Mouse (Mus musculus) embryonic facial prominence, embryonic 11.5 days (tissue): ENCODE data around the gene Grik3. TPM values are rescaled to one million over a fixed set of nuclear protein-coding genes. Genes with fewer than 3 reads are reported as not detected.

ENCODE experiments used
- ATAC-seq: fragments of 200-750 bp; cut with Nextera tagmentation; replicated peaks from 2 replicates; pipeline ENCODE4 v1.8.0; 2017; ENCODE audit warnings: low read depth; ENCODE audit not compliant: insufficient number of reproducible peaks, low FRiP score, low TSS enrichment
- DNase-seq: peaks from one replicate; pipeline ENCODE4 v3.0.0-alpha.2; 2015; ENCODE audit warnings: low spot score
- H3K27ac ChIP-seq: fragments of 300-500 bp; sonication (generic); replicated peaks from 2 replicates; pipeline ENCODE4 v1.5.1; 2014; ENCODE audit warnings: mild to moderate bottlenecking, low read depth, low read length, control low read depth
- H3K27me3 ChIP-seq: fragments of 300-500 bp; sonication (generic); 2 replicates; pipeline ENCODE4 v1.6.1; 2014; ENCODE audit warnings: mild to moderate bottlenecking, low read length, moderate library complexity, mixed read lengths; ENCODE audit not compliant: control insufficient read depth, insufficient read depth
- H3K36me3 ChIP-seq: fragments of 300-500 bp; sonication (generic); replicated peaks from 2 replicates; pipeline ENCODE4 v1.6.1; 2014; ENCODE audit warnings: low read depth, mild to moderate bottlenecking, low read length, moderate library complexity, mixed read lengths; ENCODE audit not compliant: control insufficient read depth, insufficient read depth
- H3K4me1 ChIP-seq: fragments of 300-500 bp; sonication (generic); 2 replicates; pipeline ENCODE4 v1.6.1; 2014; ENCODE audit warnings: low read length, mixed read lengths; ENCODE audit not compliant: control insufficient read depth, insufficient read depth
- H3K4me2 ChIP-seq: fragments of 300-500 bp; sonication (generic); 2 replicates; pipeline ENCODE4 v1.6.1; 2014; ENCODE audit warnings: low read depth, mild to moderate bottlenecking, control low read depth, low read length, moderate library complexity
- H3K4me3 ChIP-seq: fragments of 300-500 bp; sonication (generic); 2 replicates; pipeline ENCODE4 v1.5.1; 2014; ENCODE audit warnings: low read depth, low read length, control low read depth
- H3K9ac ChIP-seq: fragments of 300-500 bp; sonication (generic); replicated peaks from 2 replicates; pipeline ENCODE4 v1.6.1; 2014; ENCODE audit warnings: mild to moderate bottlenecking, control low read depth, low read length
- H3K9me3 ChIP-seq: fragments of 300-500 bp; sonication (generic); replicated peaks from 2 replicates; pipeline ENCODE4 v1.6.1; 2016; ENCODE audit warnings: mild to moderate bottlenecking, low read length, inconsistent platforms, mixed read lengths; ENCODE audit not compliant: control insufficient read depth
- WGBS: fragments of 180-500 bp; shearing (Covaris S2); extraction: QIAGEN DNeasy Blood & Tissue Kit; methylation state at CpG from one replicate; pipeline ENCODE4 v1.1.7; 2014; 5-methylcytosine and 5-hydroxymethylcytosine counted together
- polyA plus RNA-seq: library from polyadenylated mRNA; unstranded; fragments of >200 nt; fragmentation: Nextera tagmentation; extraction: Ambion mirVana; gene quantifications from 2 replicates; pipeline ENCODE4 v1.2.1, GENCODE M21; 2014

Gene Grik3
- 0.15 and 0.45 TPM in 2 replicates for polyA plus RNA-seq

DNA sequence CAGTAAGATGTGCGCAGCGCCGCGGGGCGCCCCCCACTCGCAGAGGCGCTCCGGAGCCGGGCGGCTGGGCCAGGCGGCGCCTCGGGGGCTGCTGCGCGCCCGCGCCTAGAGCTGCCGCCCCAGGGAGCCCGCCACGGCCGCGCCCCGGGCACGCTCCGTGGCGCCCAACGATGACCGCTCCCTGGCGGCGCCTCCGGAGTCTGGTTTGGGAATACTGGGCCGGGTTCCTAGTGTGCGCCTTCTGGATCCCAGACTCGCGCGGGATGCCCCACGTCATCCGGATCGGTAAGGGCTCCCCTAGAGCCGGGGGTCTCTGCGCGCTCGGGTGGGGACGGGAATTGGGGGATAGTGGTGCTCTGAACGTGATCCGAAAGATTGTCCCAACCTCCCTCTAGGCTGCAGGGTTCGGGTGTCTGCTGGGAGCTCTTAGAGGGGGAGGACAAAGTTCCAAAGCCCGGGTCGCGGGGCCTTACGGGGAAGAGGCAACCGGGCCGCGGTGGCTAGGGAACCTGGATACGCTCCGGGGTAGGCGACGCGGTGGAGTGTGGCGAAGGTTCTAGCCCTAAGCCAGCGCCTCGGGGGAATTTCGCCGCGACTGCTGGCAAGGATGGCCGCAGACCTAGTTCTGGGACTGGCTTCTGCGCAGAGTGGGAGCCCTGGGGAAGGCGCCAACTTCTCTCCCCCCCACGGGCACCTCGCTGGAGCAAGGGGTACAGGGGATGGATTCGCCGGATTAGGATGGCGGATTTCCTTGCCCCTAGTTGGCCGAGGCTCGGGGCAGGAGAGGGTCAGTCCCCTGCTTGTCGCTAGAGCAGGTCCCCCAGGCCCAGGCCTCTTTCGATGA lies at the start of gene Grik3:
Grik3 (plus strand) TSS at position 40 of the 844 bp plus-strand sequence.
- H3K27ac ChIP-seq = no peak within 1 kb of the TSS
- ATAC-seq = no peak

GRCm38 (mm10) chr4:125441821-125442220 lies 48.7 kb upstream of the Grik3 start:
- no peaks in the 10 kb centered on the region for H3K4me1 ChIP-seq
- no peak overlapping the region for H3K27ac ChIP-seq
- 86% methylated on average over 4 of the region's 4 CpGs for WGBS
- H3K36me3 ChIP-seq = no peaks in the 10 kb centered on the region
- DNase-seq (no peak), ATAC-seq (no peak)
- no peaks in the 10 kb centered on the region for H3K27me3 ChIP-seq
- no peak overlapping the region for H3K4me2 ChIP-seq
- no peak overlapping the region for H3K9ac ChIP-seq
- no peaks in the 10 kb centered on the region for H3K9me3 ChIP-seq
- H3K4me3 ChIP-seq = no peak overlapping the region

More for the DNA sequence above, at the start of gene Grik3:
- under 1% methylated on average over 59 of the region's 77 CpGs for WGBS
- Histone ChIP-seq H3K4me1 (peaks cover 12% of the 10 kb centered on the region), H3K4me2 (peak within 1 kb of the TSS; percentile 76), H3K9ac (peak within 1 kb of the TSS; percentile 48), H3K36me3 (no peaks in the 10 kb centered on the region), H3K4me3 (peak within 1 kb of the TSS; percentile 35), H3K27me3 (peaks cover 98% of the 10 kb centered on the region), H3K9me3 (no peaks in the 10 kb centered on the region)
- peak; percentile 9 for DNase-seq

GRCm38 (mm10) chr4:125444366-125444765 lies 46.1 kb upstream of the Grik3 start:
- ATAC-seq (no peak), DNase-seq (no peak)

DNA sequence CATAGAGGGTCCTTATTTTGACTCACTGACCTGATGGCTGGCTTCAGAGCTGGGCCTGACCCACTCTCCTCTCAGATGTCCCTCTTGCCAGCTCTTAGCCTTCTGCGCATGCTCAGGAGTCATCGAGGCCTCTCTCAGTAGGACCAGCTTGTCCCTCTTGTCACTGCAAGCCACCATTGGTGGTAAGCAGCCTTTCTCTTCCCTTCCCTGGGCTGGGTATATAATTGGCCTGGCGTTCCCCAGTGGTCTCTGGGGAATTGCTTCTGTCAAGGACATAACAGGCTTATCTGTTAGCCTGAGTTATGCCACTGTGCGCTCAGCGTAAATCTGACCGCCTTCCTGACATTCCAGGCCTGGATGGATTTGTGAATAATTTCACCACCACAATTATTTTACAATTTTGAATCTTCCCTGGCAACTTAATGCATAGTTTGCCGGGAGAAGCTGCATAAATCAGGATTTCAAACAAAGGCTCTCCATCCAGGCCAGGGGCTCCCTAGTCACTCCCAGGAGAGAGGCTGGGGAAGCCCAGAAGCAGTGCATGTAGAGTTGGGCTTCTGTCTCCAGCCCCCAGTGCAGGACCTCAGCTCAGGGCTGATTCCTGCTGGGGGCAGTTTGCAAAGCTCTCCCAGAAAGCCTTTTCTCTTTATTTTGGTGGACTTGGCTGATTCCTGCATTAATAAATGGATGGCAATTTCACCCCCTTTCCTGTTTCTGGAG lies 39.7 kb upstream of the Grik3 start:
- ATAC-seq (no peak), DNase-seq (no peak)
- Histone ChIP-seq H3K4me2 (no peak overlapping the region), H3K9ac (no peak overlapping the region), H3K27me3 (no peaks in the 10 kb centered on the region), H3K4me3 (no peak overlapping the region), H3K27ac (no peak overlapping the region), H3K9me3 (no peaks in the 10 kb centered on the region), H3K4me1 (no peaks in the 10 kb centered on the region), H3K36me3 (no peaks in the 10 kb centered on the region)
- WGBS = 76% methylated on average over 7 of the region's 7 CpGs

More at GRCm38 (mm10) chr4:125444366-125444765, 46.1 kb upstream of the Grik3 start:
- H3K9ac ChIP-seq = no peak overlapping the region
- no peaks in the 10 kb centered on the region for H3K9me3 ChIP-seq
- H3K4me3 ChIP-seq = no peak overlapping the region
- no peak overlapping the region for H3K4me2 ChIP-seq
- no peak overlapping the region for H3K27ac ChIP-seq
- no peaks in the 10 kb centered on the region for H3K27me3 ChIP-seq
- WGBS = 86% methylated on average over 7 of the region's 7 CpGs
- no peaks in the 10 kb centered on the region for H3K36me3 ChIP-seq
- H3K4me1 ChIP-seq = no peaks in the 10 kb centered on the region

GRCm38 (mm10) chr4:125451821-125452220 lies 38.7 kb upstream of the Grik3 start:
- Histone ChIP-seq H3K27ac (no peak overlapping the region), H3K27me3 (no peaks in the 10 kb centered on the region), H3K36me3 (no peaks in the 10 kb centered on the region), H3K9me3 (no peaks in the 10 kb centered on the region), H3K9ac (no peak overlapping the region), H3K4me2 (no peak overlapping the region), H3K4me1 (no peaks in the 10 kb centered on the region), H3K4me3 (no peak overlapping the region)
- DNase-seq = no peak
- ATAC-seq = no peak
- WGBS = 54% methylated on average over 6 of the region's 6 CpGs

DNA sequence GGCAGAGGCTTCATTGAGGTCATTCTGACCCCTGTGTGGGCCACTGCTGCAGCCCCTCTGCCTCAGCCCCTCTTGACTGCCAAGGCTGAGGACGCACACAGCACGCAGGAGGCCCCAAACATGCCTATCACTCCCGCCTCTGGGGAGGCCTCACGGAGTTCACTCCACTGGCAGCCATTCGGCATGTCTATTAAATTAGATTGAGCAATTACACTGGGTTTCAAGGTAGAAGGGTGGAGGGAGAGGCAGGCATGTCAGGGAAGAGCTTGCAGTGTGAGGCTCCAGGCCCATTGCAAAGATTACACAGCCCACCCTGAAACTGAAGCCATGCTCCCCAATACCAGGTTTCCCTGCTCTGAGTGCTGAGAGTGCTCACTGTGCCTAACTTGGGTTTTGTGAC lies 34.0 kb upstream of the Grik3 start:
- H3K4me1 ChIP-seq = no peaks in the 10 kb centered on the region
- H3K9ac ChIP-seq = no peak overlapping the region
- H3K9me3 ChIP-seq = no peaks in the 10 kb centered on the region
- H3K27me3 ChIP-seq = no peaks in the 10 kb centered on the region
- WGBS = 49% methylated on average over 5 of the region's 5 CpGs
- no peak for ATAC-seq
- DNase-seq = no peak
- no peak overlapping the region for H3K4me2 ChIP-seq
- H3K27ac ChIP-seq = no peak overlapping the region
- no peaks in the 10 kb centered on the region for H3K36me3 ChIP-seq
- H3K4me3 ChIP-seq = no peak overlapping the region

DNA sequence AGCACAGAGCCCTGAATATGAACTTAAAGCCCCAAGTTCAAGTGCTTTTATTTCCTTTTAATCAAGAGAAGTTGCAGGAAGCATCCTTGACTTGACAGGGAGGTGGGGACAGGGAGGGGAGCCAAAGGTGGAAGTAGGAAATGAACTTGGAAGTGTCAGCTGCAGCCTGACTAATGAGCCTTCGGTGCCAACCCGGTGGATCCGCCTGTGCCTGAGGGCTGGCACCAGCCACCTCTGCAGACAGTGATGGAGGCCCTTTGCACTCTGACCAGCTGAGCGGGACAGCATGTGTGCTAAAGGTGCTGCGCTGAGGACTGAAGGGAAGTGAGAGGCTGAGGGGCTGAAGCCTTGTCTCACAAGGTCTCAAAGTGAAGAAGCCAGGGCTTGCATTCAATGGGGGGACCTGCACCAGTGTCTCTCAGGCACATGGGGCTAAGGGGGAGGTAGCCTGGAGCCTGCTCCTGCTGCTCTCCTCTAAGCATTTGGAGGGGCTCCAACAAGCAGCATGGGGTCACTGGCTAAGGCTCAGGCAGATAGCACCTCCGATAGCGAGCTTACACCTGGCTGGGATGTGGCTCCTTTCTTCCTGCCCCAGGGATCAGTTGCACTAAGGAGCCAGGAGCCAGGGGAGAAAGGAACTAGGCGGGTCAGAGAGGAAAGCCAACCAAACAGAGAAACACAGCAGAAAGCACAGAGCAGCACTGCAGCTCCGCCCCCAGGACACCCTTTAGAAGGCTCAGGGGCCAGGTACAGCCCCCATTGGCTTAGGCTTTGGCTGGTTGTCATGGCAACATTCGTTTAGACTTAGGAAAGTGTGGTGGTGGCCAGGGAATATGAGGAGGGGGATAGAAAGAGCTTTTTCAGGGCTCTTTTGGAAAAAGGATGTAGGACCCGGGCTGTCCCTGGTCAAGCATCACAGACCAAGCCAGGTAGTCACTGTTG lies 33.1 kb upstream of the Grik3 start:
- no peak overlapping the region for H3K4me3 ChIP-seq
- 22% methylated on average over 11 of the region's 11 CpGs for WGBS
- no peaks in the 10 kb centered on the region for H3K4me1 ChIP-seq
- H3K9ac ChIP-seq = no peak overlapping the region; the same call in 1 of the 2 replicates
- H3K27ac ChIP-seq = no peak overlapping the region
- no peaks in the 10 kb centered on the region for H3K36me3 ChIP-seq
- no peaks in the 10 kb centered on the region for H3K27me3 ChIP-seq
- ATAC-seq = no peak
- H3K4me2 ChIP-seq = no peak overlapping the region
- peak; percentile 46 for DNase-seq
- no peaks in the 10 kb centered on the region for H3K9me3 ChIP-seq
